ENCODE assay signal across 8 mouse cellular contexts in genomic region chr7:6171444-6172005, GRCm38 (mm10). TPM values are rescaled to one million over a fixed set of nuclear protein-coding genes. Genes with fewer than 3 reads are reported as not detected.
DNase-seq lines count a peak whose midpoint lies in the region.

No protein-coding gene starts in this region.

- intact Hi-C loops in left cerebral cortex, postnatal 14 days (cut with DNase I): loop anchor here (1.0 to 5.0 kb wide), 3 partner anchors 15 to 1089 kb away; partner anchors contain the start of gene Epn1

- H3K27me3 ChIP-seq in megakaryocyte, embryonic 14.5 days (replicated peaks): no peaks in the 10 kb centered on the region

- peaks cover 7% of the 10 kb centered on the region for H3K36me3 ChIP-seq in megakaryocyte, embryonic 14.5 days (replicated peaks; ENCODE audit: low read length)

- H3K4me3 ChIP-seq in megakaryocyte, embryonic 14.5 days (replicated peaks): peak overlapping the region; percentile 96

- H3K9me3 ChIP-seq in megakaryocyte, embryonic 14.5 days: no peaks in the 10 kb centered on the region

- H3K4me1 ChIP-seq in megakaryocyte, embryonic 14.5 days: peaks cover 52% of the 10 kb centered on the region

- DNase-seq in adipocyte (ENCODE audit: low spot score): peak; percentile 67
- peak; percentile 62 to 68 for DNase-seq in cerebellum, postnatal 36 days
- DNase-seq in gastrocnemius, adult 18-20 months (ENCODE audit: low spot score): peak; percentile 56
- DNase-seq in induced T-regulatory cell, adult 2 months (ENCODE audit: low read depth): peak; percentile 85
- DNase-seq in left cerebral cortex, postnatal 14 days (ENCODE audit: low spot score in 2 of 2): peak; percentile 66 to 89
- DNase-seq in right cerebral cortex, adult 18-20 months: peak; percentile 66
- peak; percentile 43 for DNase-seq in urinary bladder, postnatal 25 days (ENCODE audit: low spot score)

RNA-seq across cellular contexts. Expression of gene Zfp444, which starts 0.5 kb away (rescaled TPM):
- 10 to 100 TPM in 1 of 2 experiments, 1 to 10 TPM in 1; 6.3 to 10.0 TPM for total RNA-seq in gastrocnemius, adult 18-20 months (2021)
- 10 to 100 TPM; 51.0 to 58.8 TPM for total RNA-seq in left cerebral cortex, postnatal 14 days (2021)
- 42.1 and 48.4 TPM in 2 replicates for polyA plus RNA-seq in megakaryocyte, embryonic 14.5 days (2012; ENCODE audit: insufficient read depth, low replicate concordance)

RNA-seq across cellular contexts. Expression of gene Zfp787, which starts 15.7 kb away (rescaled TPM):
- total RNA-seq in gastrocnemius, adult 18-20 months (2021): 10 to 100 TPM; 27.2 to 27.6 TPM
- 10 to 100 TPM; 26.9 to 29.1 TPM for total RNA-seq in left cerebral cortex, postnatal 14 days (2021)
- polyA plus RNA-seq in megakaryocyte, embryonic 14.5 days (2012; ENCODE audit: insufficient read depth, low replicate concordance): 31.0 and 49.7 TPM in 2 replicates

RNA-seq across cellular contexts. Expression of gene Galp, which starts 25.4 kb away (rescaled TPM):
- not detected for total RNA-seq in gastrocnemius, adult 18-20 months (2021)
- total RNA-seq in left cerebral cortex, postnatal 14 days (2021): not detected
- not detected in 2 replicates for polyA plus RNA-seq in megakaryocyte, embryonic 14.5 days (2012; ENCODE audit: insufficient read depth, low replicate concordance)

RNA-seq across cellular contexts. Expression of gene Zscan5b, which starts 50.6 kb away (rescaled TPM):
- not detected for total RNA-seq in gastrocnemius, adult 18-20 months (2021)
- not detected for total RNA-seq in left cerebral cortex, postnatal 14 days (2021)
- not detected in 2 replicates for polyA plus RNA-seq in megakaryocyte, embryonic 14.5 days (2012; ENCODE audit: insufficient read depth, low replicate concordance)

Comparison
In these comparisons a context has a peak if more than half of its experiments do, and no peak if none do; other contexts are left out.
1. Peak in every context shown above with its lines: DNase-seq and H3K4me3 ChIP-seq.
2. RNA of gene Zfp444, which starts 0.5 kb away (total RNA-seq): 51.0 to 58.8 TPM in left cerebral cortex, postnatal 14 days; 6.3 to 10.0 TPM in gastrocnemius, adult 18-20 months; every median in the first group is over 4 times any median in the second.